Mouse (Mus musculus) hindbrain, postnatal 0 days (tissue): Measurements from ENCODE around the gene Ptges2. TPM values are rescaled to one million over a fixed set of nuclear protein-coding genes. Genes with fewer than 3 reads are reported as not detected.

Source experiments
- ATAC-seq: fragments of 200-750 bp; cut with Nextera tagmentation; 2 replicates; pipeline ENCODE4 v1.8.0; 2017; ENCODE audit warnings: mild to moderate bottlenecking, moderate TSS enrichment, moderate library complexity
- DNase-seq: peaks from one replicate; pipeline ENCODE4 v3.0.0-alpha.2; 2015; ENCODE audit warnings: low spot score
- H3K27ac ChIP-seq: fragments of 300-500 bp; sonication (generic); 2 replicates; pipeline ENCODE4 v1.5.1; 2014; ENCODE audit warnings: mild to moderate bottlenecking
- H3K27me3 ChIP-seq: fragments of 300-500 bp; sonication (generic); 2 replicates; pipeline ENCODE4 v1.6.1; 2014; ENCODE audit warnings: low read length, mixed read lengths; ENCODE audit not compliant: insufficient read depth
- H3K36me3 ChIP-seq: fragments of 300-500 bp; sonication (generic); 2 replicates; pipeline ENCODE4 v1.6.1; 2014; ENCODE audit warnings: low read length, mixed read lengths; ENCODE audit not compliant: insufficient read depth
- H3K4me1 ChIP-seq: fragments of 300-500 bp; sonication (generic); 2 replicates; pipeline ENCODE4 v1.6.1; 2014; ENCODE audit warnings: antibody characterized with exemption, low read length, mixed read lengths; ENCODE audit not compliant: insufficient read depth
- H3K4me2 ChIP-seq: fragments of 300-500 bp; sonication (generic); 2 replicates; pipeline ENCODE4 v1.6.1; 2014; ENCODE audit warnings: low read depth, mild to moderate bottlenecking, low read length, moderate library complexity, mixed read lengths
- H3K4me3 ChIP-seq: fragments of 300-500 bp; sonication (generic); 2 replicates; pipeline ENCODE4 v1.5.1; 2014; ENCODE audit warnings: low read length
- H3K9ac ChIP-seq: fragments of 300-500 bp; sonication (generic); replicated peaks from 2 replicates; pipeline ENCODE4 v1.6.1; 2014; ENCODE audit warnings: mild to moderate bottlenecking, low read length, moderate library complexity, mixed read lengths
- H3K9me3 ChIP-seq: fragments of 300-500 bp; sonication (generic); 2 replicates; pipeline ENCODE4 v1.6.1; 2016; ENCODE audit warnings: low read length, mixed read lengths
- CTCF ChIP-seq: IDR thresholded peaks from 2 replicates; pipeline ENCODE4 v1.5.1; 2016; ENCODE audit warnings: antibody characterized with exemption, control low read depth, low read depth
- WGBS: fragments of 180-500 bp; shearing (Covaris S2); extraction: QIAGEN DNeasy Blood & Tissue Kit; methylation state at CpG from one replicate; pipeline ENCODE4 v1.1.7; 2014; 5-methylcytosine and 5-hydroxymethylcytosine counted together
- polyA plus RNA-seq: library from polyadenylated mRNA; unstranded; fragments of >200 nt; fragmentation: Nextera tagmentation; extraction: Ambion mirVana; gene quantifications from 2 replicates; pipeline ENCODE4 v1.2.1, GENCODE M21; 2015
- total RNA-seq: library from RNA; depleted of rRNA; stranded (reverse); fragments of >200 nt; gene quantifications from 2 replicates; pipeline ENCODE4 v1.2.3, GENCODE M21; 2014

The Ptges2 gene
- total and polyA plus RNA-seq, 2 experiments from 2014 or later: 41.3 to 55.6 TPM

GRCm38 (mm10) chr2:32352151-32353006 lies 43.3 kb upstream of the Ptges2 start, which contains the start of gene Ciz1:
Gene Ciz1, plus strand, starts transcription at chr2:32352327.
- Histone ChIP-seq H3K9me3 (no peaks in the 10 kb centered on the region), H3K27me3 (no peaks in the 10 kb centered on the region), H3K36me3 (no peaks in the 10 kb centered on the region), H3K4me2 (peak within 1 kb of the TSS; percentile 66), H3K27ac (peak within 1 kb of the TSS; percentile 96), H3K4me1 (peaks cover 4% of the 10 kb centered on the region; the same call in 1 of the 2 replicates), H3K9ac (peak within 1 kb of the TSS; percentile 85), H3K4me3 (peak within 1 kb of the TSS; percentile 66)
- TF ChIP-seq CTCF: no peak
- ATAC-seq: peak; percentile 68
- WGBS: 2% methylated on average over 40 of the region's 52 CpGs
- peak; percentile 80 for DNase-seq

GRCm38 (mm10) chr2:32353007-32353542 lies 42.6 kb upstream of the Ptges2 start, which contains the start of gene Dnm1:
Gene Dnm1, minus strand, starts transcription at chr2:32353338.
- TF ChIP-seq CTCF: peak; percentile 86
- WGBS: 2% methylated on average over 61 of the region's 63 CpGs
- DNase-seq: peak; percentile 95

GRCm38 (mm10) chr2:32353836-32354235 lies 41.9 kb upstream of the Ptges2 start:
- Histone ChIP-seq H3K4me1 (peaks cover 4% of the 10 kb centered on the region; the same call in 1 of the 2 replicates), H3K9ac (no peak overlapping the region), H3K27ac (no peak overlapping the region), H3K4me2 (no peak overlapping the region; the same call in 1 of the 2 replicates), H3K4me3 (no peak overlapping the region), H3K27me3 (no peaks in the 10 kb centered on the region), H3K9me3 (no peaks in the 10 kb centered on the region), H3K36me3 (no peaks in the 10 kb centered on the region)
- 78% methylated on average over 6 of the region's 6 CpGs for WGBS
- no peak for TF ChIP-seq CTCF
- no peak for ATAC-seq
- DNase-seq: no peak

More at GRCm38 (mm10) chr2:32353007-32353542, 42.6 kb upstream of the Ptges2 start, which contains the start of gene Dnm1:
- H3K27ac ChIP-seq: peak within 1 kb of the TSS; percentile 96
- no peaks in the 10 kb centered on the region for H3K27me3 ChIP-seq
- ATAC-seq: peak; percentile 64
- peak within 1 kb of the TSS; percentile 66 for H3K4me2 ChIP-seq
- peak within 1 kb of the TSS; percentile 66 for H3K4me3 ChIP-seq
- H3K4me1 ChIP-seq: peaks cover 4% of the 10 kb centered on the region; the same call in 1 of the 2 replicates
- no peaks in the 10 kb centered on the region for H3K9me3 ChIP-seq
- H3K9ac ChIP-seq: peak within 1 kb of the TSS; percentile 85
- no peaks in the 10 kb centered on the region for H3K36me3 ChIP-seq

GRCm38 (mm10) chr2:32354336-32354895 lies 41.3 kb upstream of the Ptges2 start:
- Histone ChIP-seq H3K9ac (no peak overlapping the region), H3K9me3 (no peaks in the 10 kb centered on the region), H3K27me3 (no peaks in the 10 kb centered on the region), H3K36me3 (no peaks in the 10 kb centered on the region), H3K4me2 (no peak overlapping the region), H3K4me1 (peaks cover 4% of the 10 kb centered on the region; the same call in 1 of the 2 replicates), H3K4me3 (no peak overlapping the region), H3K27ac (no peak overlapping the region)
- ATAC-seq: no peak
- no peak for TF ChIP-seq CTCF
- DNase-seq: no peak
- WGBS: 87% methylated on average over 3 of the region's 3 CpGs

GRCm38 (mm10) chr2:32356216-32356615 lies 39.5 kb upstream of the Ptges2 start:
- Histone ChIP-seq H3K27ac (no peak overlapping the region), H3K9me3 (no peaks in the 10 kb centered on the region), H3K4me3 (no peak overlapping the region), H3K4me1 (0 out of 2 replicates have a peak, but pooled peaks cover 3% of the 10 kb centered on the region), H3K27me3 (peaks cover under 1% of the 10 kb centered on the region; the same call in 1 of the 2 replicates), H3K9ac (no peak overlapping the region), H3K4me2 (no peak overlapping the region), H3K36me3 (no peaks in the 10 kb centered on the region)
- no peak for ATAC-seq
- WGBS: 78% methylated on average over 10 of the region's 10 CpGs
- no peak for DNase-seq
- TF ChIP-seq CTCF: no peak

GRCm38 (mm10) chr2:32357710-32358109 lies 38.0 kb upstream of the Ptges2 start:
- no peaks in the 10 kb centered on the region for H3K4me1 ChIP-seq
- no peak for TF ChIP-seq CTCF
- H3K36me3 ChIP-seq: no peaks in the 10 kb centered on the region
- no peaks in the 10 kb centered on the region for H3K9me3 ChIP-seq
- H3K27me3 ChIP-seq: peaks cover 5% of the 10 kb centered on the region; the same call in 1 of the 2 replicates
- H3K9ac ChIP-seq: no peak overlapping the region
- DNase-seq (no peak), ATAC-seq (no peak)
- H3K4me3 ChIP-seq: no peak overlapping the region
- H3K27ac ChIP-seq: no peak overlapping the region
- 76% methylated on average over 3 of the region's 3 CpGs for WGBS
- no peak overlapping the region for H3K4me2 ChIP-seq
